Comparison of ENCODE assay signal across 10 mouse cellular contexts in genomic region chr19:25407887-25408236, GRCm38 (mm10).
DNase-seq lines count a peak whose midpoint lies in the region; ATAC-seq and TF ChIP-seq lines count a peak whose summit lies in the region.
"Had no signal": no experiment of that assay in that cellular context is flagged by ENCODE, and none has a peak within 500 bp of the region (broad histone marks: within the 10 kb centered on the region; RNA-seq: fewer than 3 reads in every experiment).

No protein-coding gene starts in this region.

- ATAC-seq in heart, embryonic 13.5 days (ENCODE audit: extremely low read depth, insufficient number of reproducible peaks, low FRiP score, low TSS enrichment) = no peak
- no peak for ATAC-seq in embryonic facial prominence, embryonic 15.5 days (ENCODE audit: insufficient number of reproducible peaks, low FRiP score, low TSS enrichment, low read depth)
- ATAC-seq in limb, embryonic 14.5 days (ENCODE audit: low FRiP score, low read depth) = no peak

- peak overlapping the region; percentile 97 for H3K27ac ChIP-seq in heart, embryonic 13.5 days (replicated peaks)
- H3K27ac ChIP-seq in embryonic facial prominence, embryonic 15.5 days (replicated peaks) = peak overlapping the region; percentile 83
- H3K27ac ChIP-seq in limb, embryonic 14.5 days (replicated peaks; ENCODE audit: low read depth, low read length) = peak overlapping the region; percentile 94
- no peak overlapping the region for H3K27ac ChIP-seq in cerebellum, adult 2 months (ENCODE audit: insufficient read depth, low read length)

- H3K9me3 ChIP-seq in heart, embryonic 13.5 days = no peaks in the 10 kb centered on the region
- no peaks in the 10 kb centered on the region for H3K9me3 ChIP-seq in embryonic facial prominence, embryonic 15.5 days (replicated peaks)
- H3K9me3 ChIP-seq in limb, embryonic 14.5 days (ENCODE audit: control insufficient read depth, low read length) = no peaks in the 10 kb centered on the region

- peaks cover 40% of the 10 kb centered on the region for H3K36me3 ChIP-seq in heart, embryonic 13.5 days
- no peaks in the 10 kb centered on the region for H3K36me3 ChIP-seq in C2C12 (ENCODE audit: control insufficient read depth, insufficient read depth)
- H3K36me3 ChIP-seq in embryonic facial prominence, embryonic 15.5 days = peaks cover 25% of the 10 kb centered on the region
- peaks cover 30% of the 10 kb centered on the region for H3K36me3 ChIP-seq in limb, embryonic 14.5 days (ENCODE audit: control insufficient read depth, insufficient read depth, low read length)

- peak overlapping the region; percentile 91 for H3K9ac ChIP-seq in heart, embryonic 13.5 days
- no peak overlapping the region for H3K9ac ChIP-seq in embryonic facial prominence, embryonic 15.5 days
- peak overlapping the region; percentile 68; the same call in 1 of the 2 replicates for H3K9ac ChIP-seq in limb, embryonic 14.5 days (ENCODE audit: low read depth, low read length, severe bottlenecking)

- peaks cover 88% of the 10 kb centered on the region for H3K4me1 ChIP-seq in heart, embryonic 13.5 days
- H3K4me1 ChIP-seq in embryonic facial prominence, embryonic 15.5 days = peaks cover 25% of the 10 kb centered on the region
- H3K4me1 ChIP-seq in limb, embryonic 14.5 days (ENCODE audit: control insufficient read depth, insufficient read depth, low read length) = peaks cover 60% of the 10 kb centered on the region
- no peaks in the 10 kb centered on the region for H3K4me1 ChIP-seq in cerebellum, adult 2 months (ENCODE audit: control insufficient read depth, insufficient read depth, low read length)

- no peaks in the 10 kb centered on the region for H3K79me3 ChIP-seq in C2C12 (ENCODE audit: low read depth)

- H3K79me2 ChIP-seq in C2C12 (ENCODE audit: control insufficient read depth, insufficient read depth) = no peaks in the 10 kb centered on the region

- H3K4me3 ChIP-seq in heart, embryonic 13.5 days = peak overlapping the region; percentile 62
- H3K4me3 ChIP-seq in C2C12 (ENCODE audit: insufficient read depth, poor library complexity, severe bottlenecking) = no peak overlapping the region
- peak overlapping the region; percentile 46 for H3K4me3 ChIP-seq in embryonic facial prominence, embryonic 15.5 days (replicated peaks)
- H3K4me3 ChIP-seq in limb, embryonic 14.5 days (replicated peaks; ENCODE audit: low read length) = peak overlapping the region; percentile 47
- H3K4me3 ChIP-seq in cerebellum, adult 2 months (replicated peaks; ENCODE audit: insufficient read depth, low read depth, low read length) = no peak overlapping the region

- H3K27me3 ChIP-seq in heart, embryonic 13.5 days (replicated peaks) = no peaks in the 10 kb centered on the region
- no peaks in the 10 kb centered on the region for H3K27me3 ChIP-seq in C2C12 (ENCODE audit: control insufficient read depth, insufficient read depth, insufficient read length)
- H3K27me3 ChIP-seq in embryonic facial prominence, embryonic 15.5 days = no peaks in the 10 kb centered on the region
- no peaks in the 10 kb centered on the region for H3K27me3 ChIP-seq in limb, embryonic 14.5 days (ENCODE audit: control insufficient read depth, insufficient read depth, low read length)
- no peaks in the 10 kb centered on the region for H3K27me3 ChIP-seq in cerebellum, adult 2 months (ENCODE audit: control insufficient read depth, insufficient read depth, low read length)

- peak overlapping the region; percentile 85 for H3K4me2 ChIP-seq in heart, embryonic 13.5 days
- H3K4me2 ChIP-seq in embryonic facial prominence, embryonic 15.5 days (replicated peaks) = peak overlapping the region; percentile 79
- peak overlapping the region; percentile 86 for H3K4me2 ChIP-seq in limb, embryonic 14.5 days (replicated peaks; ENCODE audit: low read depth, low read length, severe bottlenecking)

- WGBS in heart, embryonic 13.5 days = 8% methylated on average over 6 of the region's 6 CpGs
- 9% methylated on average over 6 of the region's 6 CpGs for WGBS in embryonic facial prominence, embryonic 15.5 days
- 5% methylated on average over 6 of the region's 6 CpGs for WGBS in limb, embryonic 14.5 days
- 71% methylated on average over 6 of the region's 6 CpGs for WGBS in cerebellum, adult 2 months

- no peak overlapping the region for H3ac ChIP-seq in C2C12 (ENCODE audit: control insufficient read depth, insufficient read length, low read depth)

- TF ChIP-seq POLR2A in limb, embryonic 14.5 days (IDR thresholded peaks at IDR 0.05; ENCODE audit: borderline replicate concordance, extremely low read depth, insufficient read depth, insufficient read length) = no peak
- TF ChIP-seq POLR2A in cerebellum, adult 2 months (IDR thresholded peaks at IDR 0.05; ENCODE audit: borderline replicate concordance, insufficient read depth, low read length) = no peak

- DNase-seq in heart, adult 8-10 months (ENCODE audit: low spot score) = no peak
- no peak for DNase-seq in limb, embryonic 14.5 days (ENCODE audit: low spot score)
- no peak for DNase-seq in spleen, postnatal 4 days (ENCODE audit: low spot score in 2 of 2)
- DNase-seq in cerebellum, adult 2 months = no peak
- DNase-seq in layer of hippocampus, adult 8-10 months (ENCODE audit: low spot score in 2 of 2) = no peak
- DNase-seq: lung, adult 18-20 months; thymus, postnatal 4 days had no signal

- TF ChIP-seq CTCF in C2C12 (IDR thresholded peaks at IDR 0.05; ENCODE audit: control insufficient read depth, insufficient read depth, insufficient read length) = no peak
- no peak for TF ChIP-seq CTCF in cerebellum, adult 2 months (IDR thresholded peaks at IDR 0.05; ENCODE audit: borderline replicate concordance, insufficient read depth, low read depth, low read length)

TF ChIP-seq in C2C12, 6 proteins besides CTCF, POLR2A, EP300 and RAD21:
- TF ChIP-seq USF1 (IDR thresholded peaks at IDR 0.05; ENCODE audit: low read depth) = peak; percentile 53
- TF ChIP-seq MYOD1 (IDR thresholded peaks at IDR 0.05; ENCODE audit: control insufficient read depth, insufficient read length, low read depth) = no peak
TF ChIP-seq in C2C12: peak in this region for 1.

Comparison
In these comparisons a context has a peak if more than half of its experiments do, and no peak if none do; other contexts are left out.
1. H3K4me3 ChIP-seq: peak in heart, embryonic 13.5 days (single experiment), embryonic facial prominence, embryonic 15.5 days (single experiment) and limb, embryonic 14.5 days (single experiment); none in C2C12 (single experiment) and cerebellum, adult 2 months (single experiment).
2. Peak in every context shown above with its lines, with median percentiles within 50 percentile points of each other: H3K4me2 ChIP-seq.